Mouse (Mus musculus) hindbrain, embryonic 11.5 days (tissue): ENCODE measurements around the gene Igsf8. TPM values are rescaled to one million over a fixed set of nuclear protein-coding genes. Genes with fewer than 3 reads are reported as not detected.
A peak's percentile ranks its signal among the peaks of the same experiment; 100 is the strongest.

Source experiments
- ATAC-seq: fragments of 200-750 bp; cut with Nextera tagmentation; 2 replicates; pipeline ENCODE4 v1.8.0; 2017; ENCODE audit warnings: mild to moderate bottlenecking, moderate TSS enrichment, moderate library complexity; ENCODE audit not compliant: low FRiP score
- DNase-seq: peaks from one replicate; pipeline ENCODE4 v3.0.0-alpha.2; 2015; ENCODE audit warnings: low spot score
- H3K27ac ChIP-seq: fragments of 300-500 bp; sonication (generic); 2 replicates; pipeline ENCODE4 v1.5.1; 2014; ENCODE audit warnings: mild to moderate bottlenecking, low read depth, low read length
- H3K27me3 ChIP-seq: fragments of 300-500 bp; sonication (generic); 2 replicates; pipeline ENCODE4 v1.6.1; 2014; ENCODE audit warnings: mild to moderate bottlenecking, low read length, moderate library complexity, mixed read lengths; ENCODE audit not compliant: control insufficient read depth, insufficient read depth
- H3K36me3 ChIP-seq: fragments of 300-500 bp; sonication (generic); 2 replicates; pipeline ENCODE4 v1.6.1; 2014; ENCODE audit warnings: mild to moderate bottlenecking, low read length, moderate library complexity, mixed read lengths; ENCODE audit not compliant: control insufficient read depth, insufficient read depth
- H3K4me1 ChIP-seq: fragments of 300-500 bp; sonication (generic); replicated peaks from 2 replicates; pipeline ENCODE4 v1.6.1; 2014; ENCODE audit warnings: low read length, mixed read lengths; ENCODE audit not compliant: control insufficient read depth, insufficient read depth
- H3K4me2 ChIP-seq: fragments of 300-500 bp; sonication (generic); replicated peaks from 2 replicates; pipeline ENCODE4 v1.6.1; 2014; ENCODE audit warnings: mild to moderate bottlenecking, low read depth, low read length
- H3K4me3 ChIP-seq: fragments of 300-500 bp; sonication (generic); 2 replicates; pipeline ENCODE4 v1.5.1; 2014; ENCODE audit warnings: low read depth, low read length
- H3K9ac ChIP-seq: fragments of 300-500 bp; sonication (generic); 2 replicates; pipeline ENCODE4 v1.6.1; 2014; ENCODE audit warnings: low read depth, low read length
- H3K9me3 ChIP-seq: fragments of 300-500 bp; sonication (generic); 2 replicates; pipeline ENCODE4 v1.6.1; 2016; ENCODE audit warnings: low read length; ENCODE audit not compliant: control insufficient read depth
- WGBS: fragments of 180-500 bp; shearing (Covaris S2); extraction: QIAGEN DNeasy Blood & Tissue Kit; methylation state at CpG from one replicate; pipeline ENCODE4 v1.1.7; 2014; 5-methylcytosine and 5-hydroxymethylcytosine counted together
- polyA plus RNA-seq: library from polyadenylated mRNA; unstranded; fragments of >200 nt; fragmentation: Nextera tagmentation; extraction: Ambion mirVana; gene quantifications from 2 replicates; pipeline ENCODE4 v1.2.1, GENCODE M21; 2014

The Igsf8 gene
- polyA plus RNA-seq, 1 experiment from 2014 or later: 123 TPM

- DNase-seq (no peak), ATAC-seq (no peak)
- H3K4me3 ChIP-seq: no peak overlapping the region
- no peaks in the 10 kb centered on the region for H3K36me3 ChIP-seq
- no peak overlapping the region for H3K4me2 ChIP-seq
- 86% methylated on average over 7 of the region's 7 CpGs for WGBS
- H3K9me3 ChIP-seq: no peaks in the 10 kb centered on the region
- H3K4me1 ChIP-seq: peaks cover 10% of the 10 kb centered on the region
- H3K27ac ChIP-seq: no peak overlapping the region
- peaks cover 4% of the 10 kb centered on the region; the same call in 1 of the 2 replicates for H3K27me3 ChIP-seq
- no peak overlapping the region for H3K9ac ChIP-seq
Observed at GRCm38 (mm10) chr1:172344820-172345219, 83.4 kb downstream of the Igsf8 start.

GRCm38 (mm10) chr1:172346707-172347106 is 85.3 kb downstream of the Igsf8 start:
- Histone ChIP-seq H3K9ac (no peak overlapping the region), H3K4me2 (no peak overlapping the region), H3K4me1 (peaks cover 13% of the 10 kb centered on the region), H3K9me3 (no peaks in the 10 kb centered on the region), H3K27ac (no peak overlapping the region), H3K4me3 (no peak overlapping the region), H3K36me3 (no peaks in the 10 kb centered on the region), H3K27me3 (no peaks in the 10 kb centered on the region)
- DNase-seq: no peak
- ATAC-seq: no peak
- WGBS: 93% methylated on average over 10 of the region's 10 CpGs

GRCm38 (mm10) chr1:172347382-172347781 is 85.9 kb downstream of the Igsf8 start:
- H3K36me3 ChIP-seq: no peaks in the 10 kb centered on the region
- peaks cover 13% of the 10 kb centered on the region for H3K4me1 ChIP-seq
- no peak for DNase-seq
- no peak overlapping the region for H3K4me2 ChIP-seq
- no peak overlapping the region for H3K4me3 ChIP-seq
- ATAC-seq: no peak
- H3K27ac ChIP-seq: no peak overlapping the region
- no peak overlapping the region for H3K9ac ChIP-seq
- no peaks in the 10 kb centered on the region for H3K9me3 ChIP-seq
- H3K27me3 ChIP-seq: no peaks in the 10 kb centered on the region
- WGBS: 89% methylated on average over 12 of the region's 12 CpGs

GRCm38 (mm10) chr1:172349504-172349903 is 88.1 kb downstream of the Igsf8 start:
- Histone ChIP-seq H3K4me2 (peak overlapping the region; percentile 25), H3K4me1 (peaks cover 15% of the 10 kb centered on the region), H3K9me3 (no peaks in the 10 kb centered on the region), H3K27me3 (no peaks in the 10 kb centered on the region), H3K4me3 (no peak overlapping the region), H3K36me3 (no peaks in the 10 kb centered on the region), H3K27ac (peak overlapping the region; percentile 93), H3K9ac (peak overlapping the region; percentile 53; the same call in 1 of the 2 replicates)
- 35% methylated on average over 5 of the region's 5 CpGs for WGBS
- no peak for DNase-seq
- peak; percentile 51 for ATAC-seq

- 6% methylated on average over 19 of the region's 19 CpGs for WGBS
- Histone ChIP-seq H3K4me1 (peaks cover 15% of the 10 kb centered on the region), H3K27me3 (no peaks in the 10 kb centered on the region), H3K27ac (peak overlapping the region; percentile 93), H3K4me2 (peak overlapping the region; percentile 25), H3K9me3 (no peaks in the 10 kb centered on the region), H3K4me3 (no peak overlapping the region), H3K9ac (peak overlapping the region; percentile 53), H3K36me3 (no peaks in the 10 kb centered on the region)
- peak; percentile 98 for ATAC-seq
- DNase-seq: peak; percentile 88
Observed at GRCm38 (mm10) chr1:172349916-172350812, 88.7 kb downstream of the Igsf8 start.

GRCm38 (mm10) chr1:172352001-172352400 is 90.6 kb downstream of the Igsf8 start:
- no peak overlapping the region for H3K4me2 ChIP-seq
- H3K4me3 ChIP-seq: no peak overlapping the region
- no peak overlapping the region for H3K27ac ChIP-seq
- WGBS: 79% methylated on average over 6 of the region's 6 CpGs
- H3K9ac ChIP-seq: no peak overlapping the region
- no peaks in the 10 kb centered on the region for H3K27me3 ChIP-seq
- ATAC-seq: no peak
- no peak for DNase-seq
- peaks cover 15% of the 10 kb centered on the region for H3K4me1 ChIP-seq
- H3K36me3 ChIP-seq: no peaks in the 10 kb centered on the region
- H3K9me3 ChIP-seq: no peaks in the 10 kb centered on the region

GRCm38 (mm10) chr1:172352453-172352852 is 91.0 kb downstream of the Igsf8 start:
- Histone ChIP-seq H3K9ac (no peak overlapping the region), H3K27ac (no peak overlapping the region), H3K4me2 (no peak overlapping the region), H3K9me3 (no peaks in the 10 kb centered on the region), H3K36me3 (no peaks in the 10 kb centered on the region), H3K27me3 (no peaks in the 10 kb centered on the region), H3K4me1 (peaks cover 15% of the 10 kb centered on the region), H3K4me3 (no peak overlapping the region)
- WGBS: 79% methylated on average over 3 of the region's 3 CpGs
- DNase-seq: no peak
- no peak for ATAC-seq

GRCm38 (mm10) chr1:172355336-172355735 is 93.9 kb downstream of the Igsf8 start:
- DNase-seq: no peak

GRCm38 (mm10) chr1:172357550-172357949 is 96.1 kb downstream of the Igsf8 start:
- ATAC-seq (peak; percentile 48; the same call in 1 of the 2 replicates), DNase-seq (peak; percentile 76)
- WGBS: 0% methylated on average over 1 of the region's 1 CpGs
- Histone ChIP-seq H3K4me3 (no peak overlapping the region), H3K9ac (no peak overlapping the region), H3K27me3 (no peaks in the 10 kb centered on the region), H3K36me3 (no peaks in the 10 kb centered on the region), H3K4me1 (0 out of 2 replicates have a peak, but pooled peaks cover 2% of the 10 kb centered on the region), H3K4me2 (no peak overlapping the region), H3K9me3 (no peaks in the 10 kb centered on the region), H3K27ac (no peak overlapping the region)

More at GRCm38 (mm10) chr1:172355336-172355735, 93.9 kb downstream of the Igsf8 start:
- Histone ChIP-seq H3K4me3 (no peak overlapping the region), H3K36me3 (no peaks in the 10 kb centered on the region), H3K9me3 (no peaks in the 10 kb centered on the region), H3K4me1 (peaks cover 7% of the 10 kb centered on the region), H3K27ac (peak overlapping the region; percentile 31; the same call in 1 of the 2 replicates), H3K27me3 (no peaks in the 10 kb centered on the region), H3K4me2 (no peak overlapping the region), H3K9ac (no peak overlapping the region)
- ATAC-seq: no peak
- WGBS: 47% methylated on average over 3 of the region's 3 CpGs
